Mouse (Mus musculus) urinary bladder, postnatal 10 days (tissue): ENCODE data around the gene Tceal1.

Source experiments
- DNase-seq: peaks from one replicate; pipeline ENCODE4 v3.0.0; 2022; ENCODE audit warnings: low spot score

Gene Tceal1

DNA sequence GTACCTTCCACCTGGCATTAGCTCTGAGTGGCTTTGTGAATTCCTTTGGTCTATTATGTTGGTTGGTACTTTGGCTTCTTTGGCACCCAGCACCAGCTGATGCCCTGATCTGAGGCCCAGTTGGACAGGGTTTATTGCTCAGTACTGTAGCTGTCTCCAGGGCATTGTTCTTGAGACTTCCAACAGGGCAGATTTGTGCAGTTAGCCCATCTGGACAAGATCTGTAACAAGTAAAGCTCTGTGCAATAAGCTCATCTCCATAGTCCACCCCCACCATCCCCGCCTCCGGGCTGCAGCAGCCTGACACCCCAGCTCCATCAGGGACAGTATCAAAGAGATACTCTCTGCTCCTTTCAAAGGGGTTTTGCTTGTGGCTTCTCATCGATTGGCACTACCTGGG, 47.7 kb downstream of the Tceal1 start:
- no peak for DNase-seq
